ENCODE assay signal across 20 mouse cellular contexts in the genomic region with DNA sequence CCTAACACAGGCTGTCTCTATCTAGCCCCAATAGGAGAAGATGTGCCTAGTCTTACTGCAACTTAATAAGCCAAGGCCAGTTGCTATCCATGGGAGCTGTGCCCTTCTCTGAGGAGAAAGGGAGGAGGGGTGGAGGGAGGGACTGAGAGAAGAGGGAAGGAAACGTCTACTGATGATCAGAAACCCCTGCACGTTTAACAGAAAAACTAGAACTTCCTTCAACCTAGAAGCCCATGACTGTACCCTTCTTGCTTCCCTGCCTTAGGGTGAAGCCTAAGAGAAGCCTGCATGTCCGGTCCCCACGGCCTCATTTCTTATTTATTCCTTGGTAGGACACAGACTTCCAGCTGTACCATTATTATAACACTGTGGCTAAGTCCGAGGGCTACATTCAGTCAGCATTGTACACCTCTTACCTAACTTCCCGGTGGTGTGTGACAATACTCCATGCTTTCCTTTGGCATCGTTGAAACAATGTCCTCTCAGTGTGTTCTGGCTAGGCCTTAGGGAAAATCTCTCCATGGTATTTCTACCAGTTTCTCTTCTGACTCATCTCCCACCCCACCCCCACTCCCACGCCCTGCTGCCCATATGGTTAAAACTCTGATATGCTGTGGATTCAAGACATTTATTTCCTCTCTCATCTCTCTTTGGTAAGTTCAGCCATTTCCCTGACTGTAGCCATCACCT.
DNase-seq lines count a peak whose midpoint lies in the region; ATAC-seq and TF ChIP-seq lines count a peak whose summit lies in the region.
"Had no signal": no experiment of that assay in that cellular context is flagged by ENCODE, and none has a peak within 500 bp of the region (broad histone marks: within the 10 kb centered on the region; RNA-seq: fewer than 3 reads in every experiment).

No protein-coding gene starts in this region.

- no peak for ATAC-seq in liver, embryonic 13.5 days (ENCODE audit: low read depth)
- no peak for ATAC-seq in forebrain, embryonic 11.5 days (replicated peaks; ENCODE audit: low FRiP score)
- ATAC-seq: forebrain, embryonic 15.5 days; midbrain, embryonic 16.5 days had no signal

- no peaks in the 10 kb centered on the region for H3K9me3 ChIP-seq in liver, embryonic 13.5 days (replicated peaks)
- H3K9me3 ChIP-seq in forebrain, embryonic 11.5 days (ENCODE audit: control insufficient read depth, low read length): no peaks in the 10 kb centered on the region
- H3K9me3 ChIP-seq: forebrain, embryonic 15.5 days; G1E; heart, embryonic 13.5 days; hindbrain, embryonic 10.5 days; kidney, embryonic 15.5 days; stomach, embryonic 15.5 days had no signal

- no peaks in the 10 kb centered on the region for H3K27me3 ChIP-seq in liver, embryonic 13.5 days
- no peaks in the 10 kb centered on the region for H3K27me3 ChIP-seq in forebrain, embryonic 11.5 days (ENCODE audit: control insufficient read depth, insufficient read depth, low read length)
- H3K27me3 ChIP-seq: forebrain, embryonic 15.5 days; heart, embryonic 13.5 days; kidney, embryonic 15.5 days; stomach, embryonic 15.5 days had no signal

- WGBS in liver, embryonic 13.5 days (ENCODE audit: insufficient replicate concordance): 56% methylated on average over 8 of the region's 8 CpGs
- WGBS in forebrain, embryonic 11.5 days: 85% methylated on average over 8 of the region's 8 CpGs

- H3K4me3 ChIP-seq in layer of hippocampus, adult 2 months: no peak overlapping the region
- H3K4me3 ChIP-seq in liver, embryonic 13.5 days (replicated peaks): no peak overlapping the region
- no peak overlapping the region for H3K4me3 ChIP-seq in forebrain, embryonic 11.5 days (ENCODE audit: low read depth, low read length)
- H3K4me3 ChIP-seq: forebrain, embryonic 15.5 days; heart, embryonic 13.5 days; hindbrain, embryonic 10.5 days; kidney, embryonic 15.5 days; stomach, embryonic 15.5 days had no signal

- H3K27ac ChIP-seq in layer of hippocampus, adult 2 months: peak overlapping the region; percentile 39; the same call in 1 of the 2 replicates
- peak overlapping the region; percentile 53; the same call in 1 of the 2 replicates for H3K27ac ChIP-seq in liver, embryonic 13.5 days
- H3K27ac ChIP-seq in forebrain, embryonic 11.5 days (ENCODE audit: low read depth, low read length): no peak overlapping the region
- H3K27ac ChIP-seq: forebrain, embryonic 15.5 days; heart, embryonic 13.5 days; hindbrain, embryonic 10.5 days; kidney, embryonic 15.5 days; macrophage; stomach, embryonic 15.5 days had no signal

- no peak overlapping the region for H3K4me2 ChIP-seq in liver, embryonic 13.5 days
- H3K4me2 ChIP-seq in forebrain, embryonic 11.5 days (ENCODE audit: low read depth, low read length, severe bottlenecking): no peak overlapping the region
- H3K4me2 ChIP-seq: forebrain, embryonic 15.5 days; heart, embryonic 13.5 days; kidney, embryonic 15.5 days; stomach, embryonic 15.5 days had no signal

- no peaks in the 10 kb centered on the region for H3K36me3 ChIP-seq in liver, embryonic 13.5 days
- no peaks in the 10 kb centered on the region for H3K36me3 ChIP-seq in forebrain, embryonic 11.5 days (ENCODE audit: control insufficient read depth, insufficient read depth, low read length)
- H3K36me3 ChIP-seq: forebrain, embryonic 15.5 days; heart, embryonic 13.5 days; hindbrain, embryonic 10.5 days; kidney, embryonic 15.5 days; stomach, embryonic 15.5 days had no signal

- no peak overlapping the region for H3K9ac ChIP-seq in liver, embryonic 13.5 days
- H3K9ac ChIP-seq in forebrain, embryonic 11.5 days (ENCODE audit: low read length): no peak overlapping the region
- H3K9ac ChIP-seq: forebrain, embryonic 15.5 days; heart, embryonic 13.5 days; kidney, embryonic 15.5 days; stomach, embryonic 15.5 days had no signal

- peak in 1 of 2 experiments; percentile 41 for DNase-seq in layer of hippocampus, adult 2 months (ENCODE audit: low spot score in 2 of 2)
- no peak for DNase-seq in layer of hippocampus, postnatal 10 days (ENCODE audit: low spot score in 2 of 2)
- peak; percentile 17 to 40 for DNase-seq in right cerebral cortex, postnatal 36 days (ENCODE audit: low spot score in 2 of 2)
- no peak for DNase-seq in right cerebral cortex, postnatal 10 days (ENCODE audit: low spot score in 2 of 2)
- no peak for DNase-seq in liver, embryonic 13.5 days
- DNase-seq in gastrocnemius, postnatal 25 days: no peak
- no peak for DNase-seq in forebrain, embryonic 11.5 days (ENCODE audit: low spot score)
- DNase-seq: adrenal gland, postnatal 14 days; cerebellum, postnatal 14 days; gastrocnemius, postnatal 36 days; spleen, adult 18-20 months; thymus, postnatal 14 days had no signal

- H3K4me1 ChIP-seq in liver, embryonic 13.5 days (replicated peaks): peaks cover 27% of the 10 kb centered on the region
- H3K4me1 ChIP-seq in forebrain, embryonic 11.5 days (replicated peaks; ENCODE audit: control insufficient read depth, insufficient read depth, low read length): no peaks in the 10 kb centered on the region
- H3K4me1 ChIP-seq: stomach, embryonic 15.5 days had no signal

- TF ChIP-seq CTCF in layer of hippocampus, adult 2 months (conservative IDR thresholded peaks at IDR 0.05): no peak

Comparison
In these comparisons a context has a peak if more than half of its experiments do, and no peak if none do; other contexts are left out.
1. DNase-seq: peak in right cerebral cortex, postnatal 36 days (2 of 2); none in layer of hippocampus, postnatal 10 days (0 of 2), right cerebral cortex, postnatal 10 days (0 of 2), liver, embryonic 13.5 days (single experiment), gastrocnemius, postnatal 25 days (single experiment) and forebrain, embryonic 11.5 days (single experiment).